Mouse (Mus musculus) urinary bladder, postnatal 25 days (tissue): ENCODE data around the gene Cdkal1.

ENCODE experiments used
- DNase-seq: peaks from one replicate; pipeline ENCODE4 v3.0.0; 2022; ENCODE audit warnings: low spot score

The Cdkal1 gene

DNA sequence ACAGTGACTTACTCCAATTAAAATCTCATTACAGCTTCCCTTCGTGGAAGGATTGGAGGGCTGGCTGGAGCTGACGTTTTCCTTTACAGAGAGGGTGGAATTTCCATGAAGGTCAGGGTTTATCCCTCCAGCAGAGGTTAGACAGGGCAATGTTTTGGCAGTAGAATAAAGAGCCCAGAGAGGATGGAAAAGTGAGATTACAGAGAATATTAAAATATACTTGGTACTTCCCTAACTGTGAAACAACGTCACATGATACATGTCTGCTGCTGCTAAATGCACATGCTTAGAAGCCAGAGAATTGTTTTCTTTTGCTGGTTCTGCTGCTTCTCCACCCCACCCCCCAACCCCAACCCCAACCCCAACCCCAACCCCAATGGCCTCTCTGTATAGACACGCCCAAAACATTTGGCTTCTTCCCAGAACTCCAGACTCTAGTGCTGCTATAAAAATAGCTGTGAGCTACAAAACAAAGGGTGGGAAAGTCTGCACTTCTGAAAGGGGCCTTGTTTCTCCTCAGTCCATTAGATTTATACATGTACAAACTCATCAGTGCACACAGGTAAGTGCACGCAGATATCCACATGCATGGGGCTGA lies 677.5 kb downstream of the Cdkal1 start:
- no peak for DNase-seq

DNA sequence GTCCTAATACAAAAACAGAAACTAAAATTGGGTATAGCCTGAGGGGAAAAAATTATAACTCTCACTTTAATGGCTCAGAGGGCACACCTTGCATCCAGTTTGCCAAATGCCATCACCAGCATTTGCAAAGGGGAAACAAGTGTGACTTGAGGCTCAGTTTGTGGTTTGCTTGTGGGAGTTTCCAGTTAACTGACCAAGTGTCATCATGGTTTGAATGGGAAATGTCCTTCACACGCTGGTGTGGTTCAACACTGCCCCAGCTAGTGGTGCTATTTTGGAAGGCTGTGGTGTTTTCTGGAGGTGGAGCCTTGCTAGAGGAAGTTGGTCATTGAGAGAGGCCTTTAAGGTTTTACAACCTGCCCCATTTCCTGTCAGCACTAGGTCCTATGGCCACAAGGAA lies 686.1 kb downstream of the Cdkal1 start:
- no peak for DNase-seq

DNA sequence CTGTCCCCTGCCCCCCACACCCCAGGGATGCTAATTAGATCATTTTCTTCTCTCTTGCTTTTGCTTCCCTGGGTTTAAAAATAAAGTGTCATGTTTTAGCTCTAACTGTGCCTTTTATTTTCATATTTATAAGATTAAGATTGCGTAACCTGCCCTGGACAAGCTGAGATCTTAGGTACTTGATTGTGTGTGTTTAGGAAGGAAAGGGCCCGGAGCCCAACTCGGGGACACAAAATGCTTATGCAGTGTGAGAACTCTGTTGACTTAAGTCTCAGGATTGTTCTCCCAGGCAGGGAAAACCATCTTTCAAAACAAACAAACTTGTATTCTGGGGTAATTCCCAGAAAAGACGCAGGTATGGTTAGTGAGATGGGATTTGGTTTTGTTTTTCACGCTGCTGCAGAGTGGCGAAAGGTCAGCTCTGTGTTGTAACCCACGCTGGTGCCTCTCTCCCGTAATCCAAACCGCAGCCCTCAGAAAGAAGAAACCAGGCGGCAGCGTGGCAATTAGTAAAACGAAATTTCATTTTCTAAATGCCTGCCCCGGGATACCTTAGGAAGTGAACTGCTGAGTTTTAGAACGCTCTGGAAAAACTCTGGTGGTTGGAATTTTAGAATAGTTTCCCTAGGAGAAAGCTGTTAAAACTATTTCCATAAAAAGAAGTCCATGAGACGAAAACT lies 690.5 kb downstream of the Cdkal1 start:
- no peak for DNase-seq

DNA sequence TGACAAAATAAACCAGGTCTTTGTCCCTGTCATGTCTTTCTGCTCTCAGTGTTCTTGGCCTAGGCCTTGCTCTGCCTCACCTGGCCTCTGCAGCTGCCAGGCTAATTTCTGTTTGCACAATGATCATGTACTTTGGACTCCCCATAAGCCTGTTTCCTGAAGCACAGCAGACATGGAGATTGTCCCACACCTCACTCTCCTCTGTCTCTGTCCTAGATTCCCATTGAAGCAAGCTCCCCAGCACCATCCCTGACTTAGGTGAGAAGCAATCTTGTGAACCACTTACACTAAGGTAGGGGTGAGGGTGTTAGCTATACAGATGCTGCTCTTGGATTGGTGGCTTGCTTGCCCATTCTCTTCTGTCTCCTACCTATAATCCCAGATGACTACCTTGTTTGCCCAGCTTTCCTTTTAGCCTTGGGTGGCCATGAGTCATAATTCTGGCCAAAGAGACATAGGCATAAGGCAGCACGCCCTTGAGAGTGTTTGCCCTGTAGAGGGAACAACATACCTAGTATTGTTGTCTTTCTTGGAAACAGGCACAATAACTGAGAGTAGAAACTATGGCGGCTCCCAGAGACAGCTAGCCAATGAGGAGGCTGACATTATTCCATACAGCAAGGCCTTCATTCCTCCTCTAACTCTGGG lies 692.5 kb downstream of the Cdkal1 start:
- DNase-seq = no peak

DNA sequence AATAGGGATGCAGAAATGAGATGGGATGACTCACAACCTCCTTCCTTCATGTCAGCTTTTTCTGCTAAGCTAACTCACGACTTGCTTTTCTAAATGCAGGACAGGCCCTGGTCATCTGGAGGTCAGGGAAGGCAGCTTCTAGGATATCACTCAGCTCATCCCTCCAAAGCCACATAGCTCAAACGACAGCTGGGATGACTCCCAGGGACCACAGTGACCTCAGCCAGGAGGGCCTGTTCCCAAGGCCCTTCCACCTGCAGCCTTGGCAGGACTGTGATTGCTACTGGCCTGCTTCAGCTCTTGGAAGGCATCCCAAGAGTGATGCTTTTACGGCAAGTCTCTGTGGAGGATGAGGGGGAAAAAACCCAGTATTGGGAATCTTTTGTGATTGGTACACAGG lies 693.0 kb downstream of the Cdkal1 start:
- DNase-seq = no peak

DNA sequence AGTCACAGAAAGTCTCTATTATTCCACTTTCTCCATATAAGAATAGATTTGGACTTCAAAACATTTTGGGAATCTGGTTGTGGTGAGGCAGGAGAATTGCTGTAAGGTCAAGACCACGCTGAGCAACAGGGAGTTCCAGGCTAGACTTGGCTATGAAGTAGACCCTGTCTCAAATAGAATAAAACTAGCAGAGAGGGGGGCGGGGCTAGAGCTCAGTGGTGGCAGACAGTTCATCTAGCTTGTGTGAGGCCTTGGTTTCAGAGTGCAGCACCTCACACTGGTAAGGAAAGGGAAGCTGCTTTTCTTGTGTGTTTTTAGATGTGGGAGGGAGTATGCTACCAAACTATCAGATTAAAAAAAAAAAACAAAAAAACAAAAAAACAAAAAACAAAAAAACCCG lies 694.0 kb downstream of the Cdkal1 start:
- no peak for DNase-seq

DNA sequence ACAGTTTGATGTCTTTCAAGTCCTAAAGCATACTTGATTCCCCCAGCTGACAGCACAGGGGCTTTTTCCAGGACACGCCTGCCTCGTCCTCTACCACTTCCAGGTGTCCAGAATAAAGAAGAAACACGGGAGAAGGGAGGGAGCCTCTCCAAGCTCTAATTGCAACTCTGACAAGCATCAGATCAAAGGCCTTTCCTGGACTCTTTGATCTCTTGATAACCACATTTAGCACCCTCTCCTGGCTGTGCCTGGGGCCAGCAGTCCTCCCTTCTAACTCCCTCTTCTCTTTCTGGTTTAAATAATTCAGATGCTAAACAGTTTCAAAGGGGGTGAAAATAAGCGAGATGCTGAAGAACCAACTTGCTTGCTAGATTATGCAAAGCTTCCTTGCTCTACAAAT lies 698.8 kb downstream of the Cdkal1 start:
- no peak for DNase-seq

DNA sequence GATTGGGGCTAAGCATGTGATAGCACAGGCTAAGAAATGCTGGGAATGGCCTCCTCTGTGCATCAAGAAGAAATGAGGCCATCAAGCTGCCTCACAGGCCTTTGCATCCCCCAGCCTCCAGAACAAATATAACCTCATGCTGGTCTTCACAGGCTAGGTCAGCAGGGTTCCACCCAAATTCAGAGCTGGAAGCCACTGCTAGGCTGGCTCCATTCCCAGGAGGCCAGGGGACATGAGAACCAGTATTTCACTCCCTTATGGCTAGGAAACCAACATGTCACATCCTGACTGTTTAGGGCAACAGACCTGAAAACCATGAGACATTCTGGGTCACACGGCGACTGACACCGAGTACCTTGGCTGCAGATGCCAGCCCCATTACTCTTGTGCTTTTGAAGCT lies 700.2 kb downstream of the Cdkal1 start:
- DNase-seq = no peak

DNA sequence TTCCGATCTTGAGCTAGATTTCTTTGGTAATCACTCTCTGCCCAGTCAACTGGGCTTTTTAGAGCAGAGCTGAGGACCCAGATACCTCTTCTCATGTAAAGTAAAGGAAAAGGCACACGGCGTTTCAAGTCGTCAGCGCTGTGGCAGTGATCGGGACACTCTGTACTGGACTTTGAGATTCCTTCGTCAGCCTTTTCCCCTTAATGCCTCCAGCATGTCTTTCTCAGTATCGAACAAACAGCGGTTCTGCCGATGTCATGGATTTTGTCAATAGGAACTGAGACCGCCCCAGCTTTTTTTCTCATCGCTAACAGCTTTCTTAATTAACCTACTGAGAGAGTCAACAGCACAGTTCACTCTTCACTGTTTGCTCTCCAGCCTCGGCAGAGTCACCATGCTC lies 705.4 kb downstream of the Cdkal1 start:
- no peak for DNase-seq

DNA sequence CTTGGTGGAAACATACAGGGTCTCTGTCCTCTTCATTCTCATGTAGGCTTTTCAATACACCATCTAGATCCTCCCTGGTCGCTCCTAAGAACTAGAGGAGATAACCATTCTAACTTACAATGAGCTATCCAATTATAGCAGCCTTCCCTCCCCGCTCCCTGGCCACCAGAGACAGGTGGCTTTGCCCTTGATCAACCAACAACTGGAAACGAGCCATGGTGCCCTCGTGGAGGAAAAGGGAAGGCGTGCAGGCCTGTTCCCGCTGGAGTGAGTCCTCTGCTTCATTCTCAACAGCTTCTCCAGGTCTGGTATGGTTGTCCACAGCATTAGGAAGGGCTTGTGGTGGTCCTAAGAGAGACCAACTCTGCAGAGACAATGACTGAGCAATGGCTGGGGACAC lies 706.1 kb downstream of the Cdkal1 start:
- DNase-seq = no peak

DNA sequence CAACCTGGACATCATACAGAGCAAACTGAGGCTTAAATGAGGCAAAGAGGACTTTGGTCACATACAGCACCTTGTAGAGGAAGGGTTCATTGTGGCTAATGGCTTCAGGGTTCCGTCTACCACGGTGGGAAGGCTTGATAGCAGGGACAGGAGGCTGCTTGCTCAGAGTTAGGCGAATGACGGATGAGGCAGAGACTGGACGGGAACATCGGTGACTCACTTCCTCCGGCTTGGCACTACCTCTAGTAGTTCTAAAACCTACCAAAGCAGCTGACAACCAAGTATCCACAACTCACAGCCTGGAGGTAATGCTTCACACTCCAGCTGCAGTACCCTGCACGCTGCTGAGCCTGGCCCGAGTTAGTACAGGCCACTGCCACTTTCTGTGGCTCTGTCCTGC lies 706.9 kb downstream of the Cdkal1 start:
- DNase-seq = no peak
